Mouse (Mus musculus) lung, postnatal 0 days (tissue): Measurements from ENCODE around the gene Scnn1a. TPM values are rescaled to one million over a fixed set of nuclear protein-coding genes. Genes with fewer than 3 reads are reported as not detected.
A peak's percentile ranks its signal among the peaks of the same experiment; 100 is the strongest.

Experiments used
- ATAC-seq: fragments of 200-750 bp; cut with Nextera tagmentation; 2 replicates; pipeline ENCODE4 v1.8.0; 2017; ENCODE audit warnings: moderate library complexity
- DNase-seq: peaks from one replicate; pipeline ENCODE4 v3.0.0-alpha.2; 2016; ENCODE audit warnings: low spot score
- H3K27ac ChIP-seq: fragments of 300-500 bp; sonication (generic); 2 replicates; pipeline ENCODE4 v1.5.1; 2014; ENCODE audit warnings: antibody characterized with exemption, mild to moderate bottlenecking, low read length, mixed read lengths
- H3K27me3 ChIP-seq: fragments of 300-500 bp; sonication (generic); replicated peaks from 2 replicates; pipeline ENCODE4 v1.6.1; 2014; ENCODE audit warnings: low read length, mixed read lengths; ENCODE audit not compliant: insufficient read depth
- H3K36me3 ChIP-seq: fragments of 300-500 bp; sonication (generic); 2 replicates; pipeline ENCODE4 v1.6.1; 2014; ENCODE audit warnings: low read length, mixed read lengths; ENCODE audit not compliant: insufficient read depth
- H3K4me1 ChIP-seq: fragments of 300-500 bp; sonication (generic); 2 replicates; pipeline ENCODE4 v1.6.1; 2014; ENCODE audit warnings: antibody characterized with exemption, low read depth, low read length, mixed read lengths; ENCODE audit not compliant: insufficient read depth
- H3K4me2 ChIP-seq: fragments of 300-500 bp; sonication (generic); replicated peaks from 2 replicates; pipeline ENCODE4 v1.6.1; 2014; ENCODE audit warnings: low read depth, mild to moderate bottlenecking, low read length, moderate library complexity, mixed read lengths
- H3K4me3 ChIP-seq: fragments of 300-500 bp; sonication (generic); 2 replicates; pipeline ENCODE4 v1.5.1; 2014; ENCODE audit warnings: low read depth, low read length
- H3K9ac ChIP-seq: fragments of 300-500 bp; sonication (generic); replicated peaks from 2 replicates; pipeline ENCODE4 v1.6.1; 2014; ENCODE audit warnings: low read depth, mild to moderate bottlenecking
- H3K9me3 ChIP-seq: fragments of 300-500 bp; sonication (generic); 2 replicates; pipeline ENCODE4 v1.6.1; 2016; ENCODE audit warnings: low read length, mixed read lengths
- CTCF ChIP-seq: IDR thresholded peaks from 2 replicates; pipeline ENCODE4 v1.5.1; 2016; ENCODE audit warnings: antibody characterized with exemption, mild to moderate bottlenecking
- EP300 ChIP-seq: IDR thresholded peaks from 2 replicates; pipeline ENCODE4 v1.6.1; 2016; ENCODE audit warnings: antibody characterized with exemption, mild to moderate bottlenecking, control low read depth
- WGBS: fragments of 180-500 bp; shearing (Covaris S2); extraction: QIAGEN DNeasy Blood & Tissue Kit; methylation state at CpG from one replicate; pipeline ENCODE4 v1.1.7; 2014; 5-methylcytosine and 5-hydroxymethylcytosine counted together
- polyA plus RNA-seq: library from polyadenylated mRNA; unstranded; fragments of >200 nt; fragmentation: Nextera tagmentation; extraction: Ambion mirVana; gene quantifications from 2 replicates; pipeline ENCODE4 v1.2.1, GENCODE M21; 2015

The Scnn1a gene
- polyA plus RNA-seq, 1 experiment from 2014 or later: 123 TPM

- H3K4me1 ChIP-seq: peaks cover 49% of the 10 kb centered on the region
- no peak overlapping the region for H3K9ac ChIP-seq
- no peak for DNase-seq
- H3K36me3 ChIP-seq: peaks cover 17% of the 10 kb centered on the region; the same call in 1 of the 2 replicates
- H3K27ac ChIP-seq: peak overlapping the region; percentile 69
- WGBS: 41% methylated on average over 4 of the region's 4 CpGs
- TF ChIP-seq EP300: no peak
- no peak for TF ChIP-seq CTCF
- no peaks in the 10 kb centered on the region for H3K9me3 ChIP-seq
- peak overlapping the region; percentile 46; the same call in 1 of the 2 replicates for H3K4me2 ChIP-seq
- no peaks in the 10 kb centered on the region for H3K27me3 ChIP-seq
- no peak for ATAC-seq
- H3K4me3 ChIP-seq: no peak overlapping the region
Measured at GRCm38 (mm10) chr6:125353655-125354054, 33.2 kb downstream of the Scnn1a start.

- no peak for TF ChIP-seq CTCF
- TF ChIP-seq EP300: peak; percentile 91
- Histone ChIP-seq H3K27me3 (no peaks in the 10 kb centered on the region), H3K9ac (0 out of 2 replicates have a peak overlapping the region, but pooled peaks have one; percentile 0), H3K4me2 (peak overlapping the region; percentile 46), H3K36me3 (peaks cover 24% of the 10 kb centered on the region; the same call in 1 of the 2 replicates), H3K27ac (peak overlapping the region; percentile 69), H3K4me1 (peaks cover 44% of the 10 kb centered on the region), H3K9me3 (no peaks in the 10 kb centered on the region), H3K4me3 (0 out of 2 replicates have a peak overlapping the region, but pooled peaks have one; percentile 6)
- ATAC-seq (peak; percentile 73), DNase-seq (peak; percentile 93)
- WGBS: 10% methylated on average over 14 of the region's 14 CpGs
Measured at GRCm38 (mm10) chr6:125354352-125355151, 34.1 kb downstream of the Scnn1a start.

- H3K36me3 ChIP-seq: peaks cover 28% of the 10 kb centered on the region; the same call in 1 of the 2 replicates
- H3K9ac ChIP-seq: no peak overlapping the region
- no peaks in the 10 kb centered on the region for H3K9me3 ChIP-seq
- 8% methylated on average over 10 of the region's 10 CpGs for WGBS
- 0 out of 2 replicates have a peak overlapping the region, but pooled peaks have one; percentile 6 for H3K4me3 ChIP-seq
- peak overlapping the region; percentile 69 for H3K27ac ChIP-seq
- peaks cover 44% of the 10 kb centered on the region for H3K4me1 ChIP-seq
- peak overlapping the region; percentile 46 for H3K4me2 ChIP-seq
- peak; percentile 70 for DNase-seq
- peak; percentile 10 for ATAC-seq
- TF ChIP-seq EP300 (no peak), CTCF (no peak)
- H3K27me3 ChIP-seq: no peaks in the 10 kb centered on the region
Measured at GRCm38 (mm10) chr6:125355197-125355741, 34.8 kb downstream of the Scnn1a start.

- TF ChIP-seq CTCF (no peak), EP300 (no peak)
- DNase-seq: peak; percentile 68
- Histone ChIP-seq H3K36me3 (peaks cover 30% of the 10 kb centered on the region; the same call in 1 of the 2 replicates), H3K4me1 (peaks cover 39% of the 10 kb centered on the region), H3K4me3 (no peak overlapping the region), H3K27me3 (no peaks in the 10 kb centered on the region), H3K9ac (no peak overlapping the region), H3K9me3 (no peaks in the 10 kb centered on the region), H3K27ac (no peak overlapping the region; the same call in 1 of the 2 replicates), H3K4me2 (peak overlapping the region; percentile 46)
- ATAC-seq: no peak; the same call in 1 of the 2 replicates
- WGBS: 21% methylated on average over 8 of the region's 8 CpGs
Measured at GRCm38 (mm10) chr6:125356264-125356663, 35.8 kb downstream of the Scnn1a start.

GRCm38 (mm10) chr6:125357334-125357733 lies 36.9 kb downstream of the Scnn1a start:
- Histone ChIP-seq H3K27ac (no peak overlapping the region), H3K4me1 (peaks cover 34% of the 10 kb centered on the region), H3K36me3 (peaks cover 35% of the 10 kb centered on the region; the same call in 1 of the 2 replicates), H3K9ac (no peak overlapping the region), H3K4me2 (no peak overlapping the region), H3K9me3 (no peaks in the 10 kb centered on the region), H3K4me3 (no peak overlapping the region), H3K27me3 (no peaks in the 10 kb centered on the region)
- ATAC-seq (no peak), DNase-seq (no peak)
- TF ChIP-seq EP300 (no peak), CTCF (no peak)
- 85% methylated on average over 15 of the region's 15 CpGs for WGBS

GRCm38 (mm10) chr6:125359999-125360398 lies 39.5 kb downstream of the Scnn1a start:
- Histone ChIP-seq H3K36me3 (peaks cover 35% of the 10 kb centered on the region; the same call in 1 of the 2 replicates), H3K9ac (no peak overlapping the region), H3K4me2 (no peak overlapping the region), H3K9me3 (no peaks in the 10 kb centered on the region), H3K4me3 (no peak overlapping the region), H3K27me3 (no peaks in the 10 kb centered on the region), H3K27ac (no peak overlapping the region), H3K4me1 (peaks cover 15% of the 10 kb centered on the region; the same call in 1 of the 2 replicates)
- ATAC-seq: no peak
- TF ChIP-seq CTCF: peak; percentile 49
- TF ChIP-seq EP300: no peak
- DNase-seq: no peak
- 45% methylated on average over 9 of the region's 9 CpGs for WGBS
